8 mouse cellular contexts compared by ENCODE assay signal in the genomic region with DNA sequence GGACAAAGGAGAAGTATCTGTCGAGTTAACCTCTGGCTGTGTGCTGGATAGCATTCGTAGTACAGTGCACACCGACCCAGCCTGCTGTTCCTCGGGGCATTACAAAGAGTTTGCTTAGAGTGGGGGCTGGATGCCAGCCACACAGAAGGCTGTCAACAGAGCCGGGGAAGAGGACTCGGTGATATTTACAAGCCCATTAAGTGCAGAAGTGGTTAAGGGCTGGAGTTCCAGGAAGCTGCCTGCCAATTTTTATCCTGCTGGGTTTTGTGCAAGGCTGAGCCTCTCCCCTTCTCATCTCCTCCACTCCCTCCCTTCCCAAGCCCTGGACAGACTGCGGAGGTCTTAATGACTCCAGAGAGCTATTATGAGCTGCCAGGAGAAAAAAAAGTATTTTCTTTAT. TPM values are rescaled to one million over a fixed set of nuclear protein-coding genes. Genes with fewer than 3 reads are reported as not detected.
A peak's percentile ranks its signal among the peaks of the same experiment; 100 is the strongest.
DNase-seq lines count a peak whose midpoint lies in the region; ATAC-seq lines count a peak whose summit lies in the region.

No protein-coding gene starts in this region.

- H3K27ac ChIP-seq in embryonic facial prominence, embryonic 14.5 days (replicated peaks; ENCODE audit: low read depth, low read length) = no peak overlapping the region
- no peak overlapping the region for H3K27ac ChIP-seq in embryonic facial prominence, embryonic 10.5 days (replicated peaks)
- no peak overlapping the region for H3K27ac ChIP-seq in limb, embryonic 11.5 days (replicated peaks; ENCODE audit: low read depth, low read length)
- peak overlapping the region; percentile 55; the same call in 1 of the 2 replicates for H3K27ac ChIP-seq in midbrain, embryonic 15.5 days

- peak; percentile 63 for DNase-seq in embryonic facial prominence, embryonic 14.5 days (ENCODE audit: low spot score)
- DNase-seq in embryonic facial prominence, embryonic 10.5 days (ENCODE audit: low spot score) = no peak
- peak; percentile 18 to 29 for DNase-seq in layer of hippocampus, postnatal 10 days (ENCODE audit: low spot score in 2 of 2)
- DNase-seq in layer of hippocampus, postnatal 25 days (ENCODE audit: extremely low spot score in 1 of 2, low spot score in 1 of 2) = no peak
- peak; percentile 36 for DNase-seq in limb, embryonic 11.5 days (ENCODE audit: low spot score)
- no peak for DNase-seq in adrenal gland, adult (ENCODE audit: inconsistent age in 2 of 2, low spot score in 1 of 2)
- DNase-seq in ovary, postnatal 36 days (ENCODE audit: low spot score) = no peak

- H3K9me3 ChIP-seq in embryonic facial prominence, embryonic 14.5 days (ENCODE audit: control insufficient read depth, low read length) = no peaks in the 10 kb centered on the region
- 0 out of 2 replicates have a peak, but pooled peaks cover 6% of the 10 kb centered on the region for H3K9me3 ChIP-seq in embryonic facial prominence, embryonic 10.5 days
- no peaks in the 10 kb centered on the region for H3K9me3 ChIP-seq in limb, embryonic 11.5 days (ENCODE audit: control insufficient read depth, low read length)
- no peaks in the 10 kb centered on the region for H3K9me3 ChIP-seq in midbrain, embryonic 15.5 days

- no peaks in the 10 kb centered on the region for H3K36me3 ChIP-seq in embryonic facial prominence, embryonic 14.5 days (ENCODE audit: control insufficient read depth, insufficient read depth, low read length)
- H3K36me3 ChIP-seq in embryonic facial prominence, embryonic 10.5 days (replicated peaks) = no peaks in the 10 kb centered on the region
- no peaks in the 10 kb centered on the region for H3K36me3 ChIP-seq in limb, embryonic 11.5 days (ENCODE audit: control insufficient read depth, insufficient read depth, low read length)
- H3K36me3 ChIP-seq in midbrain, embryonic 15.5 days (replicated peaks) = no peaks in the 10 kb centered on the region

- no peak overlapping the region for H3K4me3 ChIP-seq in embryonic facial prominence, embryonic 14.5 days (ENCODE audit: low read depth, low read length)
- H3K4me3 ChIP-seq in embryonic facial prominence, embryonic 10.5 days = no peak overlapping the region
- no peak overlapping the region for H3K4me3 ChIP-seq in limb, embryonic 11.5 days (ENCODE audit: low read depth, low read length)
- H3K4me3 ChIP-seq in midbrain, embryonic 15.5 days = no peak overlapping the region

- ATAC-seq in embryonic facial prominence, embryonic 14.5 days (ENCODE audit: low read depth) = no peak; the same call in 1 of the 2 replicates
- no peak for ATAC-seq in limb, embryonic 11.5 days (ENCODE audit: insufficient number of reproducible peaks, low FRiP score, low TSS enrichment, low read depth)
- ATAC-seq in midbrain, embryonic 15.5 days (replicated peaks) = no peak; the same call in 1 of the 2 replicates

- no peaks in the 10 kb centered on the region for H3K27me3 ChIP-seq in embryonic facial prominence, embryonic 14.5 days (replicated peaks; ENCODE audit: control insufficient read depth, insufficient read depth, low read length)
- no peaks in the 10 kb centered on the region for H3K27me3 ChIP-seq in embryonic facial prominence, embryonic 10.5 days (replicated peaks; ENCODE audit: low read depth, poor library complexity, severe bottlenecking)
- no peaks in the 10 kb centered on the region for H3K27me3 ChIP-seq in limb, embryonic 11.5 days (ENCODE audit: control insufficient read depth, insufficient read depth, low read length)
- H3K27me3 ChIP-seq in midbrain, embryonic 15.5 days (replicated peaks) = peaks cover 6% of the 10 kb centered on the region; the same call in 1 of the 2 replicates

- peak overlapping the region; percentile 3; the same call in 1 of the 2 replicates for H3K9ac ChIP-seq in embryonic facial prominence, embryonic 14.5 days (ENCODE audit: low read depth, low read length)
- no peak overlapping the region for H3K9ac ChIP-seq in limb, embryonic 11.5 days (ENCODE audit: low read length)
- no peak overlapping the region for H3K9ac ChIP-seq in midbrain, embryonic 15.5 days

- WGBS in embryonic facial prominence, embryonic 14.5 days = 36% methylated on average over 7 of the region's 7 CpGs
- 59% methylated on average over 7 of the region's 7 CpGs for WGBS in embryonic facial prominence, embryonic 10.5 days
- 31% methylated on average over 7 of the region's 7 CpGs for WGBS in limb, embryonic 11.5 days
- 28% methylated on average over 7 of the region's 7 CpGs for WGBS in midbrain, embryonic 15.5 days

- H3K4me1 ChIP-seq in embryonic facial prominence, embryonic 14.5 days (ENCODE audit: control insufficient read depth, insufficient read depth, low read length) = no peaks in the 10 kb centered on the region
- peaks cover 5% of the 10 kb centered on the region; the same call in 1 of the 2 replicates for H3K4me1 ChIP-seq in embryonic facial prominence, embryonic 10.5 days
- no peaks in the 10 kb centered on the region; the same call in 1 of the 2 replicates for H3K4me1 ChIP-seq in limb, embryonic 11.5 days (ENCODE audit: control insufficient read depth, insufficient read depth, low read length)
- H3K4me1 ChIP-seq in midbrain, embryonic 15.5 days = peaks cover 12% of the 10 kb centered on the region

- H3K4me2 ChIP-seq in embryonic facial prominence, embryonic 14.5 days (ENCODE audit: low read depth, low read length) = no peak overlapping the region
- no peak overlapping the region for H3K4me2 ChIP-seq in limb, embryonic 11.5 days (ENCODE audit: low read depth, severe bottlenecking)
- peak overlapping the region; percentile 24 for H3K4me2 ChIP-seq in midbrain, embryonic 15.5 days

RNA-seq across cellular contexts. Expression of a gene that starts 21.8 kb away (rescaled TPM):
- polyA plus RNA-seq in embryonic facial prominence, embryonic 14.5 days (2014; fragmentation: Nextera tagmentation; extraction: Ambion mirVana) = 0.28 and 0.33 TPM in 2 replicates
- 1.1 TPM in 2 replicates for polyA plus RNA-seq in embryonic facial prominence, embryonic 10.5 days (2016; fragmentation: Nextera tagmentation; extraction: Ambion mirVana)
- total RNA-seq in layer of hippocampus, postnatal 10 days (2021) = 1 to 10 TPM; 1.0 to 1.4 TPM
- total RNA-seq in layer of hippocampus, postnatal 25 days (2021) = 1 to 10 TPM in 1 of 2 experiments, under 1 TPM in 1; 0.89 to 1.6 TPM
- polyA plus RNA-seq in limb, embryonic 11.5 days (2014; fragmentation: Nextera tagmentation; extraction: Ambion mirVana) = 0.69 and 1.1 TPM in 2 replicates
- polyA plus RNA-seq in midbrain, embryonic 15.5 days (2015; fragmentation: Nextera tagmentation; extraction: Ambion mirVana) = 0.83 and 0.96 TPM in 2 replicates

RNA-seq across cellular contexts. Expression of a gene that starts 25.1 kb away (rescaled TPM):
- polyA plus RNA-seq in embryonic facial prominence, embryonic 14.5 days (2014; fragmentation: Nextera tagmentation; extraction: Ambion mirVana) = 27.4 and 28.6 TPM in 2 replicates
- polyA plus RNA-seq in embryonic facial prominence, embryonic 10.5 days (2016; fragmentation: Nextera tagmentation; extraction: Ambion mirVana) = 70.9 and 71.8 TPM in 2 replicates
- 10 to 100 TPM; 31.5 to 31.7 TPM for total RNA-seq in layer of hippocampus, postnatal 10 days (2021)
- 10 to 100 TPM; 31.0 to 32.5 TPM for total RNA-seq in layer of hippocampus, postnatal 25 days (2021)
- 64.8 and 73.1 TPM in 2 replicates for polyA plus RNA-seq in limb, embryonic 11.5 days (2014; fragmentation: Nextera tagmentation; extraction: Ambion mirVana)
- 25.4 and 26.2 TPM in 2 replicates for polyA plus RNA-seq in midbrain, embryonic 15.5 days (2015; fragmentation: Nextera tagmentation; extraction: Ambion mirVana)

RNA-seq across cellular contexts. Expression of a gene that starts 42.2 kb away (rescaled TPM):
- 0.49 and 0.52 TPM in 2 replicates for polyA plus RNA-seq in embryonic facial prominence, embryonic 14.5 days (2014; fragmentation: Nextera tagmentation; extraction: Ambion mirVana)
- 2.2 and 4.9 TPM in 2 replicates for polyA plus RNA-seq in embryonic facial prominence, embryonic 10.5 days (2016; fragmentation: Nextera tagmentation; extraction: Ambion mirVana)
- total RNA-seq in layer of hippocampus, postnatal 10 days (2021) = 10 to 100 TPM; 11.6 to 13.8 TPM
- 10 to 100 TPM in 1 of 2 experiments, 1 to 10 TPM in 1; 6.4 to 10.1 TPM for total RNA-seq in layer of hippocampus, postnatal 25 days (2021)
- polyA plus RNA-seq in limb, embryonic 11.5 days (2014; fragmentation: Nextera tagmentation; extraction: Ambion mirVana) = 1.9 TPM in 2 replicates
- polyA plus RNA-seq in midbrain, embryonic 15.5 days (2015; fragmentation: Nextera tagmentation; extraction: Ambion mirVana) = 6.0 and 7.6 TPM in 2 replicates

Comparison
In these comparisons a context has a peak if more than half of its experiments do, and no peak if none do; other contexts are left out.
1. DNase-seq: peak in embryonic facial prominence, embryonic 14.5 days (single experiment), layer of hippocampus, postnatal 10 days (2 of 2) and limb, embryonic 11.5 days (single experiment); none in embryonic facial prominence, embryonic 10.5 days (single experiment), layer of hippocampus, postnatal 25 days (0 of 2), adrenal gland, adult (0 of 2) and ovary, postnatal 36 days (single experiment).